Mouse (Mus musculus) ES-Bruce4 (cell line): ENCODE measurements around the gene Siglecg. TPM values are rescaled to one million over a fixed set of nuclear protein-coding genes. Genes with fewer than 3 reads are reported as not detected.

ENCODE experiments used
- H3K27ac ChIP-seq: 2 replicates; pipeline ENCODE4 v1.5.1; 2012; ENCODE audit warnings: low read length, inconsistent platforms; ENCODE audit not compliant: insufficient read depth
- H3K27me3 ChIP-seq: 2 replicates; pipeline ENCODE4 v1.6.1; 2012; ENCODE audit warnings: mild to moderate bottlenecking, low read length, inconsistent platforms; ENCODE audit not compliant: control insufficient read depth, poor library complexity, insufficient read depth, severe bottlenecking
- H3K36me3 ChIP-seq: 2 replicates; pipeline ENCODE4 v1.6.1; 2012; ENCODE audit warnings: inconsistent platforms, mild to moderate bottlenecking, low read length, moderate library complexity; ENCODE audit not compliant: control insufficient read depth, poor library complexity, insufficient read depth, severe bottlenecking
- H3K4me1 ChIP-seq: one replicate; pipeline ENCODE4 v1.8.1; 2011; ENCODE audit warnings: low read length; ENCODE audit not compliant: control insufficient read depth, insufficient read depth
- H3K4me3 ChIP-seq: 2 replicates; pipeline ENCODE4 v1.5.1; 2011; ENCODE audit warnings: low read depth, mild to moderate bottlenecking, low read length
- H3K9ac ChIP-seq: 2 replicates; pipeline ENCODE4 v1.6.1; 2012; ENCODE audit warnings: low read depth, mild to moderate bottlenecking, inconsistent platforms; ENCODE audit not compliant: poor library complexity, severe bottlenecking
- H3K9me3 ChIP-seq: replicated peaks from 2 replicates; pipeline ENCODE4 v1.6.1; 2012; ENCODE audit warnings: mild to moderate bottlenecking, low read length, inconsistent platforms; ENCODE audit not compliant: control insufficient read depth, poor library complexity, insufficient read depth, severe bottlenecking
- CTCF ChIP-seq: IDR thresholded peaks from one replicate; pipeline ENCODE4 v1.8.1; 2011; ENCODE audit warnings: low read depth, low read length
- EP300 ChIP-seq: IDR thresholded peaks from 2 replicates; pipeline ENCODE4 v1.6.1; 2011; ENCODE audit warnings: low read depth, low read length; ENCODE audit not compliant: insufficient read depth
- POLR2A ChIP-seq: IDR thresholded peaks from one replicate; pipeline ENCODE4 v1.8.1; 2011; ENCODE audit warnings: low read length; ENCODE audit not compliant: insufficient read depth
- polyA plus RNA-seq: library from polyadenylated mRNA; stranded (reverse); fragments of >200 nt; gene quantifications from 2 replicates; pipeline ENCODE4 v1.2.4, GENCODE M21; 2011; ENCODE audit warnings: low read depth; ENCODE audit not compliant: missing spikeins, insufficient read depth, insufficient read length

Gene Siglecg
- polyA plus RNA-seq, 1 experiment: 0.24 TPM

DNA sequence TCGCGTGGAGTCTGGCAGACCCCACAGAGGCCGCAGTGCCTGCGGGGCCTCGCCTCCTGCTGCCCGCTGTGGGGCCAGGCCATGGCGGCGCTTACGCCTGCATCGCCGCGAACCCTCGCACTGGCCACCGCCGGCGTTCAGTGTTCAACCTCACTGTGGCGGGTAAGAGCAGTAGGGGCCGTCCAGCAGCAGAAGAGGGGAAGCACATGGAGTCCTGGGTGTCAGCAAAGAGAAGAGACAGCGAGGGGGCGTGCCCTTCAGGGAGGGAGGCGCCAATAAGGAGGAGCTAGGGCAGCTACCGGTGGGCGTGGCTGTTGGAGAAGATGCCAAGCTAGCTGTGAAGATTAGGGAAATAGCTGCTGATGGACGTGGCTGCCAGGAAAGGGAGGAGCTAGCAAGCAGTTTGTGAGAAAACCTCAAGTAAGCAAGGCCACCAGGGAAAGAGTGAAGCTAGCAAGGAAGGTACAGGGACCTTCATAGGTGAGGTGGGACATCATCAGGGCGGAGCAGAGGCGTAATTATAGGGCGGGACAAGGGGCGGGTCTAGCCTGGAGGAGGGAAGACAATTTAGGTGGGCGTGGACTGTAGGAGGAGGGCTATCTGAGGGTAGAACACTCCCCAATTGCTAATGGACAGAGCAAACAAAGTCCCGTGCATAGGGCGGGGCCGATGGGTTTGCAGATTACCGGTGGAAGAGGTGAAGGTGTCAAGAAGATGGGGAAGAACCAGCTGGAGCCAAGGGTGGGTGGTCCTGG is 57.5 kb downstream of the Siglecg start:
- H3K27ac ChIP-seq: no peak overlapping the region; the same call in 1 of the 2 replicates
- no peaks in the 10 kb centered on the region for H3K4me1 ChIP-seq
- no peaks in the 10 kb centered on the region for H3K36me3 ChIP-seq
- no peak for TF ChIP-seq CTCF
- TF ChIP-seq POLR2A: no peak
- no peak overlapping the region for H3K9ac ChIP-seq
- H3K9me3 ChIP-seq: no peaks in the 10 kb centered on the region
- H3K4me3 ChIP-seq: peak overlapping the region; percentile 70
- no peaks in the 10 kb centered on the region for H3K27me3 ChIP-seq

DNA sequence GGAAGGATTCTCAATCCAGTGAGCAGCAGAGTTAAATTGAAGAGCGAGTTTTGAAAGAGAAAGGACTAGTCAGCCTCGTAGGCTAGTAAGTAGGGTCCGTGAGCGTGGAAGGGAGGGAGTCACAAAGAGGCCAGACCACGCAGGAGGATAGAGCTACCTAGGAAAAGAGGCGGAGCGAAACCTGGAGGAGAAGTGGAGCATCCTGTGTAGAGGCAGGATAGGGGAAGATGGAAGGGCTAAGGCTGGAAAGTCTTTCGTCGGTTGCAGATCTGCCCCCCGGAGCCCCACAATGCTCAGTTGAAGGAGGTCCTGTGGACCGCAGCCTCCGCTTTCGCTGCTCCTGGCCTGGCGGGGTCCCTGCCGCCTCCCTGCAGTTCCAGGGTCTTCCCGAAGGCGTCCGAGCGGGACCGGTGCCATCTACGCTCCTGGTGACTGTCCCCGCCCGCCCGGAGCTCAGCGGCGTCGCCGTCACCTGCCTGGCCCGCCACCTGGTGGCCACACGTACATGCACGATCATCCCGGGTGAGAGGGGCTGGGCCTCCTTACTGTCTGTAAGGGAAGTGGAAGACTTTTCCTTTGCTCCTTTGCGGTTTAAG is 58.2 kb downstream of the Siglecg start:
- TF ChIP-seq POLR2A (no peak), CTCF (peak; percentile 91), EP300 (0 out of 2 replicates have a peak, but pooled peaks have one; percentile 19)
- Histone ChIP-seq H3K27me3 (no peaks in the 10 kb centered on the region), H3K4me1 (no peaks in the 10 kb centered on the region), H3K27ac (no peak overlapping the region), H3K9ac (peak overlapping the region; percentile 14), H3K36me3 (no peaks in the 10 kb centered on the region), H3K9me3 (no peaks in the 10 kb centered on the region), H3K4me3 (peak overlapping the region; percentile 70)

Other genes with a start within 250 kb of the Siglecg start
- 19.4 and 20.1 TPM in 2 replicates for gene Zfp715, start 94.9 kb upstream of the Siglecg start, polyA plus RNA-seq
- 0.93 and 1.3 TPM in 2 replicates for gene Siglecf, start 56.9 kb upstream of the Siglecg start, polyA plus RNA-seq
- 0.27 and 0.41 TPM in 2 replicates for gene Lim2, start 19.5 kb downstream of the Siglecg start, polyA plus RNA-seq
- gene Nkg7, start 28.9 kb downstream of the Siglecg start, polyA plus RNA-seq: not detected in 2 replicates
- not detected in 2 replicates for gene Cldnd2, start 32.6 kb downstream of the Siglecg start, polyA plus RNA-seq
- 63.3 and 68.3 TPM in 2 replicates for gene Etfb, start 35.9 kb downstream of the Siglecg start, polyA plus RNA-seq
- gene Gm45233, start 35.9 kb downstream of the Siglecg start, polyA plus RNA-seq: not detected in 2 replicates
- gene Vsig10l, start 54.9 kb downstream of the Siglecg start, polyA plus RNA-seq: 1.9 and 2.8 TPM in 2 replicates
- gene Iglon5, start 81.9 kb downstream of the Siglecg start, polyA plus RNA-seq: 4.6 and 5.0 TPM in 2 replicates
- gene 4931406B18Rik, start 97.7 kb downstream of the Siglecg start, polyA plus RNA-seq: not detected in 2 replicates
- 0.12 TPM in 1 of 2 replicates, not detected in the other for gene Cd33, start 136.2 kb downstream of the Siglecg start, polyA plus RNA-seq
- 1.7 and 2.2 TPM in 2 replicates for gene Zfp658, start 154.1 kb downstream of the Siglecg start, polyA plus RNA-seq
- 6.9 and 9.4 TPM in 2 replicates for gene Zfp719, start 171.4 kb downstream of the Siglecg start, polyA plus RNA-seq
- gene Zfp819, start 199.0 kb downstream of the Siglecg start, polyA plus RNA-seq: 3.1 and 3.4 TPM in 2 replicates
- not detected in 2 replicates for gene Ceacam18, start 226.5 kb downstream of the Siglecg start, polyA plus RNA-seq